Mouse (Mus musculus) layer of hippocampus, adult 2 months (tissue): ENCODE data around the gene Sspn. TPM values are rescaled to one million over a fixed set of nuclear protein-coding genes. Genes with fewer than 3 reads are reported as not detected.

Source experiments
- DNase-seq, 2 experiments: peaks; one replicate each; pipeline ENCODE4 v3.0.0; 2022; ENCODE audit warnings: low spot score in 2 of 2
- H3K27ac ChIP-seq: fragments of 200-600 bp; 2 replicates; pipeline ENCODE4 v1.8.1; 2022
- H3K4me3 ChIP-seq: fragments of 200-600 bp; 2 replicates; pipeline ENCODE4 v1.8.1; 2022; ENCODE audit warnings: mild to moderate bottlenecking
- CTCF ChIP-seq: fragments of 200-600 bp; conservative IDR thresholded peaks from 2 replicates; pipeline ENCODE4 v1.8.1; 2022; ENCODE audit warnings: antibody characterized with exemption, mild to moderate bottlenecking, moderate library complexity
- total RNA-seq, 2 experiments: library from RNA; stranded (reverse); gene quantifications; 2 replicates each; pipeline ENCODE4 v1.2.3; 2021

Gene Sspn
- total RNA-seq, 2 experiments from 2014 or later, result 4.9 TPM

- no peak for DNase-seq
- TF ChIP-seq CTCF, result no peak
- H3K27ac ChIP-seq, result no peak overlapping the region
Measured at GRCm38 (mm10) chr6:146001396-146002191, 70.2 kb downstream of the Sspn start.

GRCm38 (mm10) chr6:146004174-146004601, 72.7 kb downstream of the Sspn start:
- Histone ChIP-seq H3K27ac (no peak overlapping the region), H3K4me3 (no peak overlapping the region)
- TF ChIP-seq CTCF, result no peak
- no peak for DNase-seq

More at GRCm38 (mm10) chr6:146001396-146002191, 70.2 kb downstream of the Sspn start:
- no peak overlapping the region for H3K4me3 ChIP-seq

DNA sequence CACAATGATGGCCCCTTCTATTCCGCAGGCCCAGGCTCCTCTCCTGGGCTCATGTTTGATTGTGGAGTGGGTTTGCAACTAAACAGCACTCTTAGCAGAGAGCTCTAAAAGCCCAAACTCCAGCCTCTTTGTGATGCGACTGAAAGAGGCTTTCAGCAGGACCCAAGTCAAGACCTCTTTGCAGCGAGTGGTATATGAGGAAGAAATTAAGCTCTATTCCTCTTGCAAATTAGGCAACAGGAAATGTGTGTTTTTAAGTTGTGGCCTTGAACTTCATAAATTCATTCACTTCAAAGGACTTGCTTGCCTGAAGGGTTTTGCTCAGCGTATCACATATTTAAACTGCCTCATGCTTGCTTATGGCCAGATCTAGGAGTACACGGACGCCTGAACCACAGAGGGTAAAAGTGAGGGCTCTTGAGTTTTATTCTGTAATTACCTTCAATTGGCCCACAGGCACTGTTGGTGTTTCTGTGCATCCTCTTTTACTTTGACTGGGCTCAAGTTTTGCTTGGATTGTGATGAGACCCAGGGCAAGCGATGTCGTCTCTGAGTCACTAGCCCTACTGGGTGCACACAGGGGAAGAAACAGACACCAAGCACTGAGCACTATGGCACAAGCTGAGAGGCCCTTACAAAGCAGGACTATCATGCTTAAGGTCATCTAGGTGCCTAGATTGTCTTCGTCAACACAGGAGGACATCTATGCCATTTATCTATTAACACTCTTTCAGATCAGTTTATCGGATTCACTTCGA, 73.9 kb downstream of the Sspn start:
- Histone ChIP-seq H3K4me3 (no peak overlapping the region), H3K27ac (no peak overlapping the region)
- no peak for DNase-seq
- TF ChIP-seq CTCF, result no peak

DNA sequence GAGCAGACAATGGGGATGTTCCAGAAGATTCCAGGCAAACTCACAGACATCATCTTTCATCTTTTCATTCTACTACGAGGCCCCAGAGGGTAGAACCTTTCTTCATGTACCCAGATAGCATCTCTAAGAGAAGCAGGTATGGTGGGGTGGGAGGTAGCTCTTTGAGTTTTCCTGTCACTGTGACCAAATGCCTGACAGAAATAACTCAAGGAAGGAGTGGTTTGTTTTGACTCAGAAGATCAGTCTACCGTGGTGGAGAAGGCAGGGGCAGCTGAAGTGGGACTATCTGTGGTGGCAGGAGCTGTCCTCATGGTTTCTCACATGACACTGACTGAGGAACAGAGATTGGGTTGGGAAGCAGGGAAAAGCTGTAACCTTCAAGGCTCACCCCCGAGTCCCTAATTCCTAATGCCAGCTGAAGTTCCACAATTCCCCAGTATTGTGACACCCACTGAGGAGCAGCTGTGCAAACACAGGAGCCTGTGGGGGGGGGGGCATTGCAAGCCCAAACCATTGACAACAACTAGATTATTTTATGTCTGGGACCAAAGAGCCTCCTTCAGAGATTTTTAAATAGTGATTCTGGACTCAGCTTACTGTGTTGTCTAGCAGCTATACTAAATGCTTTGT, 74.6 kb downstream of the Sspn start:
- Histone ChIP-seq H3K4me3 (no peak overlapping the region), H3K27ac (no peak overlapping the region)
- TF ChIP-seq CTCF, result no peak
- no peak for DNase-seq

- H3K4me3 ChIP-seq, result no peak overlapping the region
- no peak overlapping the region for H3K27ac ChIP-seq
- DNase-seq, result no peak
- no peak for TF ChIP-seq CTCF
Measured at GRCm38 (mm10) chr6:146006753-146007152, 75.3 kb downstream of the Sspn start.

GRCm38 (mm10) chr6:146008450-146008981, 77.1 kb downstream of the Sspn start:
- peak overlapping the region; percentile 70 for H3K27ac ChIP-seq
- TF ChIP-seq CTCF, result peak; percentile 65
- peak; percentile 21 to 41 for DNase-seq
- H3K4me3 ChIP-seq, result no peak overlapping the region

DNA sequence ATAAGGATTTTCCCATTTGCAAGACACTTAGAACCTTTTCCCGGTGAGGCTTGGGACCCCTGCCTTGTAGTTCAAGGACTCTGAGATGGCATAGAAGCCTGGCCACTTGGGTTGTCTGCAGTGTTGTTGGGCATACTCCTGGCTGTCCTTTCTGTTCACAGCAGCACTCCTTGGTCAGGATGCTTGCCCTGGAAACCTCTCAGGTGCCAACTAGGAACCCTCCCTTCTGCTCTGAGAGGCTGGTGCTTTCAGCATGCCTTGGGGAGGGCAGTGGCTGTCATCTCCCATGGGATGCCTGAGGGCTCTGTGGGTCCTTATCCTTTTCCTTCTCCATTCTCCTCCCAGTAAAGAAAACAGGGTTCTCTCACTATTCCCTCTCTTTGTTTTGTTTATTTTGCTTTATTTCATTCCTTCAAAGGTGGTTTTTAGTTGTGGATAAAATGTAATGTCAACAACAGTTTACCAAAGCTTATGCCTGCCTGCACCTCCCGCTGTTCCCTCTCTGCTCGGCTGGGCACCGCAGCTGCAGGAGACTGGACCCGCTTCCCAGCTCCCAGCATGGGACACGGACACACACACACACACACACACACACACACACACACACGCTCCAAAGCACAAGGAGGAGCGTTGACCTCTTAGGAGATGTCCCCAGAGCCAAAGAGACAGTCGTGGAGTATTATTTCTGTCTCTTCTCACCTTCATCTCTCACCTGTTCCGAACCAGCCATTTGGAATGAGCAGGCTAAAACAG, 77.9 kb downstream of the Sspn start:
- H3K27ac ChIP-seq, result peak overlapping the region; percentile 80
- no peak overlapping the region for H3K4me3 ChIP-seq
- TF ChIP-seq CTCF, result no peak

GRCm38 (mm10) chr6:146010093-146010764, 78.8 kb downstream of the Sspn start:
- peak; percentile 14 to 44 for DNase-seq
- TF ChIP-seq CTCF, result no peak
- Histone ChIP-seq H3K27ac (peak overlapping the region; percentile 80), H3K4me3 (no peak overlapping the region)

More for the DNA sequence above, 77.9 kb downstream of the Sspn start:
- no peak for DNase-seq

- H3K27ac ChIP-seq, result no peak overlapping the region
- no peak for TF ChIP-seq CTCF
- no peak for DNase-seq
- no peak overlapping the region for H3K4me3 ChIP-seq
Measured at GRCm38 (mm10) chr6:146014312-146014711, 82.9 kb downstream of the Sspn start.

Other genes with a start within 250 kb of the Sspn start
- gene Rassf8, start 184.9 kb upstream of the Sspn start, total RNA-seq, result 10 to 100 TPM; 25.6 to 26.4 TPM
- gene Bhlhe41, start 66.1 kb upstream of the Sspn start, total RNA-seq, result 10 to 100 TPM; 45.2 to 47.1 TPM